Mouse (Mus musculus): Measurements from ENCODE around the gene Manba.
"Not testable (repeated sequence)": the region's sequence is repeated elsewhere in the genome, so short reads cannot be mapped to it uniquely, and the experiment has no call there.

The Manba gene

DNA sequence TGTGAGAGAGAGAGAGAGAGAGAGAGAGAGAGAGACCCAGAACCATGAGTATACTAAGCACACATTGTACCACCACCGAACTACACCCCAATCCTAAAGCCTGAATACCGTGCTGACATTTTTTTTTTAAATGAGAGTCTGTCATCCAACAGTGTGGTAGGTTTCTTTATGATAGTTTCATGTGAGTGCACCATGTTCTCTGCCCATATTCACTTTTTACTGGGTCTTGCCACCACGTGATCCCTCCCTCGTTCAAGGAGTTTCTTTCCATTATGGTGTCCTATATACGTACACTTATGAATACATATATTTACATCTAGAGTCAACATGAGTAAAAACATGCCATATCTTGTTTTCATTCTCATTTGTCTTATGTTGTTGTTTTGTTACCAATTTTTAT is 940 bp downstream of the Manba start:
- DNase-seq (ENCODE audit: low spot score in 2 of 2) = no peak

DNA sequence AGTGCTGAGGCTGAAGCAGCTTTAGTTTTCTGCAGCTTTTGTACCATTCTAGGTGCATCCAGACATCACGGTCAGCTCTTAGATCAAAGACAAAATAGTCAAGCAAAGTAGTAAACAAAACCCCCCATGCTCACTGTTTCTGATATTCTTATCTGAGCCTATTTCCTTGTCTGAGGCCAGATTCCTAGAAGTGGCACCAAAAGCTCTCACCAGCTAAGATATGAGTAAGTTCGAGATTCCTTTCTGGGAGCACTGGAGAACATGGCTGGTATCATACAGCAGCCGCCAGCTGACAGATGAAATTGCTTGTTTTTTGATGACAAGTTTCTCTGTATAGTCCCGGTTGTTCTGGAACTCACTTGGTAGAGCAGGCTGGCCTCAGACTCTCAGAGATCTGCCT is 2.4 kb downstream of the Manba start:
- DNase-seq (ENCODE audit: low spot score in 2 of 2) = no peak

DNA sequence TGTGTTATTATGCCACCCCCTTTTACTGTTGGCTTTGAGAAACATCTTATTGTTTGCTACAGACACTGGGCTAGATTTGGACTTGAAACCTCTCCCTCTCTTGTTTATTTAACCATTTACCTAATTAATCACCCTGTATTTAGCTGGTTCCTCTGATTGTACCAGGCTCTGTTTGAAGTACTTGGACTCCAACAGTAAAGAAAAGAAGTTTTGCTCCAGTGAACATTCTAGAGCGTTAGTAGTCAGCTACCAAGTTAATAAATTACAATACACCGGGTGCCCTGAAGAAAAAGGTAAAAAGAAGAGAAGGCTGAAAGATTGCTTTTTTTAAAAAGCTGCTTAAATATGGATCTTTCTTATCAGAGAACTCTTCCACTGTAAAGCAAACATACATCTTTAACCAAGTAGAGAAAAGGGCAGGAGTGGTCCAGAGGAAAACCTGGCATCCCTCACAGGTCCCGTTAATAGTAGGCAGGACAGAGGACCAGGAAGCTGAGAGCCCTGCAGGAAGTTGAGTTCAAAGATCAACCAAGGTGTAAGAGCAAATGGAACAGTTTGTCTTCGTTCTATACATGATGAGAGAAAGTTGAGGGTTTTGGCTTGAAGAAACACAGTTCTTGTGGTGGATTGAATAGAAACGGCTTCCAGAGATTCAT is 4.6 kb downstream of the Manba start:
- DNase-seq (ENCODE audit: low spot score in 2 of 2) = no peak

DNA sequence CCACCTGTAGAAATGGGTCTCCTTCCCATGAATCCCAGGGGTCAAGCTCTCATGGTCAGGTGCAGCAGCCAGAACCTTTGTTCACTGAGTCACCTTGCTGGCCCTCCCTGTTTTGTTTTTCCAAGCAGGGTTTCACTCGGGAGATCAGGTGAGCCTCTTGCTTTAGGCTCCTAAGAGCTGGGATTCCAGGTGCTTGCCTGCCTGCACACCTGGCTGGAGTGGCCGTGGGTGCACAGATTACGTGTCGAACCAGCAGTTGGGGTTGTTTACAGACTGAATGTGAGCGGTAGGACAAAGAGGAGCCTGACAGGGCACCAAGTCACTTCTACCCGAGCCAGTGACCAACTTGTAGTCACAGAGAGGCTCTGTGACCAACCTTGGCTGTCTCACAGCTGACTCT is 5.7 kb downstream of the Manba start:
- DNase-seq (ENCODE audit: low spot score in 2 of 2) = no peak

DNA sequence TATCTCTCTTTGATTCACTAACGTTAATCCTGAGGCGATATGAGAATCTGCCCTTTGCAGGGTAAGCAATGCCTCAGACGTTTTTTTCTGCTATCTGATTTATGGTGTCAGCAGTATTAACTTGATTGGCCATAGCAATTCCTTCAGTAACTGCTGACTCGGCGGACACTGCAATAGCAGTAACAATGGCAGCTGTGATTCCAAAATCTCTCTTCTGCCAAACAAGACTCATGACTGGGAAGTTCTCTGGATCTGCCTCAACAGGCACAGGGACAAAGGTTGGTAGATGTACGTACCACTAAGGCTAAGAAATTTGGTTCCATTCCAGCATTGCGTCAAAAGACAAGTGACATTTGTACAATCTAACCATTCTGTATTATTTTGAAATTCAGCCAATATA is 7.9 kb downstream of the Manba start:
- not testable (repeated sequence) for DNase-seq (ENCODE audit: low spot score in 2 of 2)

DNA sequence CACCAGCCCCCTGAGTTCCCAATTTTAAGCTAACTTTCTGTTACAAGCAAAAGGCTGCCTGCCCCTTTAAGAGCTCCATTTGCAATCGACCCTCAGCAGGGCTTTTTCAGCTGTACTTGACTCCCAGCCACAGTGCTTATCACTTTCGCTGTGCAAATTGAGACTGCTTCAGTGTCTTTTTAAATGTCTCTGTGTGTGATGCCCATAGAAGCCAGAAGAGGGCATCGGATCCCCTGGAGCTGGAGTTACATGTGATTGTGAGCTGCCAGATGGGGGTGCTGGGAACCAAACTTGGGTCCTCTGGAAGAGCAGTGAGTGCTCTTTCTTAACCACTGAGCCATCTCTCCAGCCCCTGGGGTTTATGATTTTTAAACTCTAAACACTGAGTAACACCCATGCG is 12.5 kb downstream of the Manba start:
- DNase-seq (ENCODE audit: low spot score in 2 of 2) = not testable (repeated sequence)

DNA sequence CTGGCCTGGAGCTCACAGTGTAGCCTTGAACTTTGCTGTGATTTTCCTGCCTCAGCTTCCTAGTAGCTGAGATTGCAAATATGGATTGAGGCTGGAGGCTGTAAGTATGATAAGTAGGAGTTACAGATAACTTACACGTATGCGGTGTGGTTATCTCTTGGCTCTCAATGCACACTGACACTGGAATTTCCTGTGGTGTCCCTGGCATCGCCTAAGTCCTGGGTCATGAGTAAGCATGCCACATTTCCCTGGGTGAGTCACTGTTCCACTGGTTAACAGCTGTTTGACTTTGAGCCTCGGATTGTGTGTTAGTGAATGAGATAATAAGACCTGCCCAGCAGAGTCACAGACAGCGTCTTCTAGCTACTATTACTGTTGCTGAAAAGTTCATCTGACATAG is 13.5 kb downstream of the Manba start:
- DNase-seq (ENCODE audit: low spot score in 2 of 2) = no peak

DNA sequence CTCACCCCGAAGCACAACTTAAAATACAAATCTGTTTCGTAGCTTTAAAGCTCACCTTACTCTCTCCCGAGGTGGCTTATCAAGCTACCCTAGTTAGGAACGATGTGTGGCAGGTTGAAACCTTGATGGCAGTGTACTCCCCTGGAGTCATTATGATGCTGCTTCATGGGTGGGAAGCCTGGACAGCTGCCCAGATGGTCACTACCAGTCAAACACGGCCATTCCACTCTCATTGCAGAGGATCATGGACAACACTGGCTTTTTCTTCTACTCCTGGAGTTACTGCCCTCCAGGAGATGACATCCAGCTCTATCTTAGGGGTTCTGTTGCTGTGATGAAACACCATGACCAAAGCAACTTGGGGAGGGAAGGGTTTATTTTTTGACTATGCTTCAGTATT is 17.7 kb downstream of the Manba start:
- no peak for DNase-seq (ENCODE audit: low spot score in 2 of 2)

DNA sequence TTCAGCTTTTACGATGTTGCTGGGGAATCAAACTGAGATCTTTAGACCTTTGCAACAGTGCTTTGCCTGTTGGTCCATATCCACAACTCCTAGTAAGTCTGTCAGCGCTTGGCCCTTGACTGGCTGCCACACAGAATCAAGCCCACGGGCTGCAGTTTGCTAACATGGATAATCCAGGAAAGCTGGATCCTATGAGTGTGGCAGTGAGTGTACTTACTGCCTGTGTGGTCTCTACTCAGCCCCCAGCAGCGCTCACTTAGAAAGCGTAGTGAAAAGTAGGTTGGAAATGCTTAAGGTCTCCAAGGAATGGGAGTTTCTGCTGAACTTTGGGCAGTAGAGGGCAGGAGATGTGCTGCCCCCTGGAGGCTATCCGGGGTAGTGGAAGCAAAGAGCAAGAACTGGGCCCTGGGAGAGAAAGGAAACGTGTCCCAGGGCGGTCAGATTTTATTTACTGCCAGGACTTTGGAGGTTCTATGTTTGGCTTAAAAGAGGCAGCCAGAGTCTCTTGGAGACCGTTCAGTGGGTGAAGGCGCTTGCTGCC is 20.0 kb downstream of the Manba start:
- DNase-seq (ENCODE audit: low spot score in 2 of 2) = peak; percentile 66 to 82

DNA sequence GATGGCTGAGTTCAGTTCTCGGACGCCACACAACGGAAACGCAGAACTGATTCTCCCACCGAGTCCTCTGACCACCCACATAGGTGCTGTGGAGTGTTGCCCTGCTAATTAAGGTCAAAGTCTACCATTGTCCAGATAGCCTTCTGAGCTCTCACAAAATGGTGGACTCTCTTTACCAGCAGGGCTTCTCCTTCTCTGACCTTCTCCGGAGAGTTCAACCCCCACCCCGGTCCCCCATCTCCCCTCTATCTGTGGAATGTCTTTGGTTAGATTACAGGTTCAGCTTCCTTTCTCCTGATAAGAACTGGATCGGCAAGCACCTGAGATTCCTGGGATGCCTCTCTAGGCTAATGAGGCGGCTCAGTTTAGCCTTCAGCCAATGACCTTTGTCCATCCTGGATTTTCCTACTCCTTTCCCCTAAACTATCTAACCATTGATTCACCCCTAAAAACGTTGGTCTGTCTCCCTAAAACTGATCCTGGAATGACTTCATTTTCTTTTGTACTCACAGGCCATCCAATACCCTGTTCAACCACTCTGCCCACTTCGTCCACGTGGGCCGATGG is 20.6 kb downstream of the Manba start:
- no peak for DNase-seq (ENCODE audit: low spot score in 2 of 2)

DNA sequence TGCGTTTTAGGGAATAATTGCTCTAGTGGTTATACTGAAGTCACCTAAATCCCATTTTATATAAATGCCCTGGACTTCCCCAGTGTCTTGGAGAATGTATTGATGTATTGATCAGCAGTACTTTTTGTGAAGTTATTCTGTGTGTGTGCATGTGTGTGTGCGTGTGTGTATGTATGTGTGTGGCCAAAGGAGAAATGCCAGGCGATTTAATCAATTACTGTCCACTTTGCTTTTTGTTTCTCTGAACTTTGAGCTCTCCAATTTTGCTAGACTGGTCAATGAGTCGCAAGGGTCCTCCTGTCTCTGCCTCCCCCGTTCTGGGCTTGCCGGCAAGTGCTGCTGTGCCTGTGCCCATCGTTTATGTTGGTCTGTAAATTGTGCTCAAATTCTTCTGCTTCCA is 22.1 kb downstream of the Manba start:
- no peak for DNase-seq (ENCODE audit: low spot score in 2 of 2)

DNA sequence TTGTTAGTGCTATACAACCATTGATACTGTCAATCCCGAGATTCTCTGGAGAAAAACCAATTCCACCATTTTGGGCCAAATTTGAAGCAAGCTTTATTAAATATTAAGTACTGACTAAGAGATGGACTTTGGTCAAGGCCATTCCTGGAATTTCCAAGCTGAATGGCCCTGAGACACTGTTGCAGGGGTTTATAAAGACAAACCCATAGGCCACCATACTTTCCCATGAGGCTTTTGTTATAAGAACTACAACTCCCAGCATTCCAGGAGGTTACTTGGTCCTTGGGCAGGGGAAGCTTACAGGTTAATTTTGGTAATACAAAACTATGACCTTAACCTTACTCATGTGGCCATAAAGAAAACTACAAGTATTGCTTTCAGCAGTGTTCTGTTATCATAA is 22.8 kb downstream of the Manba start:
- no peak for DNase-seq (ENCODE audit: low spot score in 2 of 2)

DNA sequence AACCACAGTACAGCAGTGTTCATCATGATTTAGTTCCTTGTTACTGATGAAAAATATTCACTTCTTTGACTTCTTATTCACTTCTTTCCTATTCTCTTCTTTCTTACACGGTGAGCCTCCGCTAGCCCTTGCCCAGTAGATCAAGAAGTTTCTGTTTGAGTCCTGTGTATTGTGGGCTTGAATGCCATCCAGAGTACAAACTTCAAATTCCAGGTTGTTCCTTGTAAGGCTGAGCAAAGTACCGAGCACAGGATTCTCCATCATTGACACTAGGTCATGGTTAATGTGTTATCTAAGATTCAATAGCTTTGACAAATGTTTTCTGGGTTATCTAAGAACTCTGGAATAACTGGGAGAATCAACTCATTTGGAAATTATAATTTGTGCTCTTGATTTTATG is 25.0 kb downstream of the Manba start:
- DNase-seq (ENCODE audit: low spot score in 2 of 2) = no peak

DNA sequence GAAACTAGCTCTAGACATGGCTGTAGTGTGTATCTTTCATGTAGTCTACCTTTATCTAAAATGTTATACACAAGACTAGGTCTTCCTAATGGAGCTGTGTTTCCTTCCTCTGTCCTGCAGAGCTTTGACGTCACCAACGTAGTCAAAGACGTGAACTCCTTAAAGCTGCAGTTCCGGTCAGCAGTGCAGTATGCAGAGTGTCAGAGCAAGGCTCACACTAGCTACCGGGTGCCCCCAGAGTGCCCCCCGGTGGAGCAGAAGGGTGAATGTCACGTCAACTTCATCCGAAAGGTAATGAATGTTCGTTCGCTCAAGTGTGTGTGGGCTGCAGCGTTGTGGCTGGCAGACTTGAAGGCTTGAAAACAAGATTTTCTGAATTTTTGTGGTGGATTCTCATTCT is 26.3 kb downstream of the Manba start:
- peak in 1 of 2 experiments; percentile 25 for DNase-seq (ENCODE audit: low spot score in 2 of 2)

DNA sequence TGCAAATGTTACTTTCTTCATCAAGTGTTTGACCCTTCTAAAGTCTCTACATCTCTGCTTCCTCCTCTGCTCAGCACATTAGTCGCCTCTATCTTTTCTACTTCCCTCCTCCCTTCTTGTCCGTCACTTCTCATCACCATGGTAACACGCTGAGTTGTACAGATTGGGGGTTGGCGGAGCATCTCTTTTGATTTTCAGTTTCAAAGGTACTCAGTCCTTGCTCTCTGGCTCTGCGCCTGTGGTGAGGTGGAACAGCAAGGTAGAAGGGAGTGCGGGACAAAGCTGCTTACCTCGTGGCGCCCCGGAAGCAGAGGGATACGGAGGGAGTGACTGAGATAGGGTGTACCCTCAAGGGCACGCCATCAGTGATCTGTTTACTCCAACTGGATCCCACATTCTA is 27.9 kb downstream of the Manba start:
- no peak for DNase-seq (ENCODE audit: low spot score in 2 of 2)

DNA sequence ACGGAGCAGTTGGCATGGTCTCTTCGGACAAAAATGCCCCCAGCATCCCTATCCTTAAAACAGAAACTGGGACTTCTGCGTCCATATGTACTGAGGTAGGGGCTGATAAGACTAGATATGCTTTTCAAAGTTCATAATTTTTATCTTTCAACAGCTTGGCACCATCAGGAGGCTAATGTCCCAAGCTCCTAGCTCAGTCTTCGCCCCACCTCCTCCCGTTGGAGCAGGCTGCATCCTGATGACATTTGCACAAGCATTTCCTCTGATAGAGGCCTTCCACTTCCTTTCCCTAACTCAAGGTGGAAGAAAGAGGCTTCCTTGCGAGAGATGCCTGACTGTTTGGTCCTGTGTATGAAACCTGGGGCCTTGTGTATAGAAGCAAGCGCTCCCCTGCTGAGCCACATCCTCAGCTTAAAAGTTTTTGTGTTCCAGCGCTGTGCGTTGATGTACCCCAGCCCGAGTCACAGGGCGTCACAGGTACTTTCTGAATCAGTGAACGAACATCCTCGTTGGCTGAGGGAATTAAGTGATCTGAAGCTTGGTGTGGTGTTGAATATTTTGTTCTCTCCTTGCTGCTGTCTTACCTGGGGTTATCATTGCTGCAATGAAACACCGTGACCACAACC is 28.5 kb downstream of the Manba start:
- DNase-seq (ENCODE audit: low spot score in 2 of 2) = no peak

DNA sequence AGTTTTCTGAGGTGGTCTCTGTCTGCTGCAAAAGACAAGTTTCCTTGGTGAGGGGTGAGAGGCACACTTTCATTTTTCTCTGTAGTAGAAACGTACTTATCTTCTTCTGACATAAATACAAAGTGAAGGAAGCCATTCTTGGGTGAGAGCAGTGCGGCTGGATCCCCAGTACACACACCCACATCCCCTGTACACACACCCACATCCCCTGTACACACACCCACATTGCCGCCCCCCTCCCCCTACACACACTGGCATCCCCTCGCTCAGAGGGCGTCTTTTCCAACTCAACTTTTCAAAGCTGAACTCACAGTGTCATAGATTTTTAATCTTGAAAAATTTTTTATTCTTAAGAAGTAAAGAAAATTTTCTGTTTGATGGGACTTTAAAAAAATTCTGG is 29.8 kb downstream of the Manba start:
- no peak for DNase-seq (ENCODE audit: low spot score in 2 of 2)

DNA sequence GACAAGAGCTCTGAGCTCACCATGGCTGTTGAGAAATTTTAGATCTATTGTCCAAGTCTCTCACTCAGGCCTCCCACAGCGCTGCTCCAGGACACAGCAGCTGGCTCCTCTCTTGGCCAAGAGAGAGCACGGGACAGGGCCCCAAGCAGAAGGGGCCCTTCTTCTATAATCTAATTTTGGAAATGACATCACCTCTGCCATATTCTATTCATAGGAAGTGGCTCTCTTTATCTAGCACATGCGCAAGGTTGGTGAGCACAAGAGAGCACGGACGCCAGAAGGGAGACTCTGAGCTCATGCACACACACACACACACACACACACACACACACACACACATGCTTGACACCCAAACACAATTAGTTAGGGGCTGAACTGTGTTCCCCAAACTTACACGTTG is 31.5 kb downstream of the Manba start:
- DNase-seq (ENCODE audit: low spot score in 2 of 2) = peak in 1 of 2 experiments; percentile 24

DNA sequence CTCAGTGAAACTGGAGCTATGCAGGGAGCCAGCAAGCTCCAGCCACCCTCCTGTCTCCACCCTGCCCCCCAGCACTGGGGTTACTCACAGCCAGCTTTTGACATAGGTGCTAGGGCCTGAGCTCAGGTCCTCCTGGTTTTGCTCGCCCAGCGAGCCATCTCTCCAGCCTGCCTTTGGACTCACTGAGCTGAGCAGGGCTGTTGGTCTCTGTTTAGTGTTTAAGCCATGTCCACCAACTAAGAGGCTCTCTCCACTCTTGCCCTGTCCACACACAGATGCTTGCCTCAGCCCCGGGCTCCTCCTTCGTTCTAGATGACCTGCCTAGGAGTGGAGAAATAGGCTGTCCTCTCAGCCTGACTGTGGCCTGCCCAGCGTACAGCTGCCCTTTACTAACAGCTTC is 33.5 kb downstream of the Manba start:
- no peak for DNase-seq (ENCODE audit: low spot score in 2 of 2)

DNA sequence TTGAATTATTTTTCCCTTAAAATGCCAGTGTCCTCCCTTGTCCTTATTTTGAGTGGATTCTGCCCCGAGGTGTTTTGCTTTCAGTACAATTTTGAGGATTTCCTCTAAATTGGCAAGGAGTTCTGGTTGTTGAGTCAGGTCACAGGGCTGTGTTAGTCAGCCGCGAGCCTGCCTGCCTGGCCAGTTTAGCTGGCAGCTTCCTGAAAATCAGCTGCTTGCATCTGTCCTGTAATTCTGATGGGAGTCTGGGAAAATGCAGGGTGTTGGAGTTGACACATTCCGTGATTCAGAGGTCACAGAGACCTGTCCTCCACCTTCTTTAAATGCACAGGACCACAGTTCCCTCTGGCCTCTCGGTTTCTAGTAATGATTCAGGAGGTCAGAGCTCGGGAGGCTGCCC is 34.2 kb downstream of the Manba start:
- no peak for DNase-seq (ENCODE audit: low spot score in 2 of 2)

DNA sequence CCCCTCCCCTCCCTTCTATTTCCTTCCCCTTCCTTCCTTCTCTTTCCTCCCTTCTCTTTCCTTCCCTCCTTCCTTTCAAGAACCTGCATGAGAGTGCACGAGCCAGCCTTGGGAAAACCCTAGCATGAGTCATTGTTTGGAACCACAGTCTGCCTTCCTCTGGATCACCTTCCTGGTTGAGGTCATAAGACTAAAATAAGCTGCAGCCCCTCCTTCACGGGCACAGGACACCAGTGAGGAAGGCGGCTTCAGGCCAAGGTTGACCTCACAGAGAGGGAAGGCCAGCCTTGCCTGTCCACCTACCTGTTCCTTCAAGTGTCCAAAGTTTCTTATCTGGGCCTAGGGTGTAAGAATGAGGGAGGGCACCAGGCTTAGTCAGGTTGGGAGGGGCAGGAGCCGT is 36.6 kb downstream of the Manba start:
- no peak for DNase-seq (ENCODE audit: low spot score in 2 of 2)

DNA sequence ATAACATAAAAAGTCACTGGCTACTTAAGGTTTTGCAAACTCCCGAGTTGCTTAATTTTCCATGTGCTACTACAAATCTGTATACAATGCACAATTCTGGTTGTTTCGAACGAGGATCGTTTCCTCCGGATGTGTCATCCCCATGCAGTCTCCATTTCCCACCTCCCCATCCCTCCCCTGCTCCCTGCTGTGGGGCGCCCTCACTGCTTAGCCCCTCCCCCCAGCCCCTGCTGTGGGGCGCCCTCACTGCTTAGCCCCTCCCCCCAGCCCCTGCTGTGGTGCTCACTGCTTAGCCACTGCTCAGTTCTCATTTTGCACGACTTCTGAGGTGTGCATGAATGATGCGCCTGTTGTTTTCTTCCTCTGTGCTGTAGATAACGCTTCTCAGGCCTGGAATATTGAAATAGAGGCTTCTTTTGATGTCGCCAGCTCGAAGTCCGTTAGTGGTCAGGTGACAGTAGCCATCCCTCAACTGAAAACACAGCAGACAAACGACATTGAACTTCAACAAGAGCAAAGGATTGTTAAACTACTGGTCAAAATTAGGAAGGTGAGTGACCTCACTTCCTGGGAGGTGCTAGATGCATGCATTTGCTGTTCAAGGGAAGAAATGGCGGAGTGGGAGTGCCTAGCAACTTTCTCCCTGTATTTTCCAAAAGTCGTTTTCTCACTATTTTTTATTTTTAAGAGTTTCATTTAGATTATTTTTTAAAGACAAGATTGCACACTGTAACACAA is 37.4 kb downstream of the Manba start:
- no peak for DNase-seq (ENCODE audit: low spot score in 2 of 2)

DNA sequence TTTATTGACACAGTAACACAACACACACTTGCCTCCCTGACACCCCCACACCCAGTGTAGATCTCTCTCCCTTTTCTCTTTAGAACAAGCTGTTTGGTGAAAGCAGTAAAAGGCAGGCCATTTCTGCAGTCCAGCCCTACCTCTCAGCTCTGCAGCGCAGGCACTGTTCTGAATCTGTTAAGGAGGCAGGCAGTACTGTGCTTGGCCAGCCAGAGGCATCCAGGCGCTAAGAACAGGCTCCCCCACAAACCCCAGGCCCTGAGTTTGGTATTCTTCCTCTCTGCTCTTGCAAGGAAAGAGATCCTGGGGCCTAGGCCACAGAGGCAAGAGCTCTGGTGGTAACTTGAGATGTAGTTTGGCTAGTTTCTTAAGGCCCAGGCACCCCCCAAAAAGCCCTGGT is 39.5 kb downstream of the Manba start:
- DNase-seq (ENCODE audit: low spot score in 2 of 2) = not testable (repeated sequence)
